Mouse (Mus musculus) lung, embryonic 14.5 days (tissue): Measurements from ENCODE around the gene Tctn1. TPM values are rescaled to one million over a fixed set of nuclear protein-coding genes. Genes with fewer than 3 reads are reported as not detected.
"Not testable (repeated sequence)": the region's sequence is repeated elsewhere in the genome, so short reads cannot be mapped to it uniquely, and the experiment has no call there.

Experiments used
- ATAC-seq: fragments of 200-750 bp; cut with Nextera tagmentation; 2 replicates; pipeline ENCODE4 v1.8.0; 2017; ENCODE audit warnings: mild to moderate bottlenecking, moderate TSS enrichment, moderate library complexity; ENCODE audit not compliant: insufficient read depth
- DNase-seq: peaks from one replicate; pipeline ENCODE4 v3.0.0-alpha.2; 2015
- H3K27ac ChIP-seq: fragments of 300-500 bp; sonication (generic); 2 replicates; pipeline ENCODE4 v1.5.1; 2014; ENCODE audit warnings: low read depth, mild to moderate bottlenecking, moderate library complexity
- H3K27me3 ChIP-seq: fragments of 300-500 bp; sonication (generic); 2 replicates; pipeline ENCODE4 v1.6.1; 2014; ENCODE audit warnings: low read length, control low read depth; ENCODE audit not compliant: insufficient read depth
- H3K36me3 ChIP-seq: fragments of 300-500 bp; sonication (generic); 2 replicates; pipeline ENCODE4 v1.6.1; 2014; ENCODE audit warnings: control low read depth; ENCODE audit not compliant: insufficient read depth
- H3K4me1 ChIP-seq: fragments of 300-500 bp; sonication (generic); 2 replicates; pipeline ENCODE4 v1.6.1; 2014; ENCODE audit warnings: antibody characterized with exemption, control low read depth; ENCODE audit not compliant: insufficient read depth
- H3K4me2 ChIP-seq: fragments of 300-500 bp; sonication (generic); 2 replicates; pipeline ENCODE4 v1.6.1; 2014; ENCODE audit warnings: mild to moderate bottlenecking
- H3K4me3 ChIP-seq: fragments of 300-500 bp; sonication (generic); 2 replicates; pipeline ENCODE4 v1.5.1; 2014; ENCODE audit warnings: low read depth, low read length
- H3K9ac ChIP-seq: fragments of 300-500 bp; sonication (generic); 2 replicates; pipeline ENCODE4 v1.6.1; 2014
- H3K9me3 ChIP-seq: fragments of 300-500 bp; sonication (generic); 2 replicates; pipeline ENCODE4 v1.6.1; 2016; ENCODE audit warnings: low read depth, low read length, control low read depth
- CTCF ChIP-seq: IDR thresholded peaks from 2 replicates; pipeline ENCODE4 v1.5.1; 2016; ENCODE audit warnings: antibody characterized with exemption, low read depth
- WGBS: fragments of 180-500 bp; shearing (Covaris S2); extraction: QIAGEN DNeasy Blood & Tissue Kit; methylation state at CpG from one replicate; pipeline ENCODE4 v1.1.7; 2014; 5-methylcytosine and 5-hydroxymethylcytosine counted together
- polyA plus RNA-seq: library from polyadenylated mRNA; unstranded; fragments of >200 nt; fragmentation: Nextera tagmentation; extraction: Ambion mirVana; gene quantifications from 2 replicates; pipeline ENCODE4 v1.2.1, GENCODE M21; 2014

Gene Tctn1
- polyA plus RNA-seq, 1 experiment from 2014 or later, result 5.7 TPM

- no peaks in the 10 kb centered on the region for H3K4me1 ChIP-seq
- WGBS, result 79% methylated on average over 7 of the region's 7 CpGs
- no peaks in the 10 kb centered on the region for H3K36me3 ChIP-seq
- ATAC-seq (no peak), DNase-seq (no peak)
- TF ChIP-seq CTCF, result no peak
- no peak overlapping the region for H3K27ac ChIP-seq
- no peak overlapping the region for H3K9ac ChIP-seq
- H3K4me2 ChIP-seq, result no peak overlapping the region
- H3K27me3 ChIP-seq, result no peaks in the 10 kb centered on the region
- H3K9me3 ChIP-seq, result no peaks in the 10 kb centered on the region
- H3K4me3 ChIP-seq, result no peak overlapping the region
Measured at GRCm38 (mm10) chr5:122218928-122219327, 45.3 kb downstream of the Tctn1 start.

- Histone ChIP-seq H3K4me2 (no peak overlapping the region), H3K9ac (no peak overlapping the region), H3K36me3 (no peaks in the 10 kb centered on the region), H3K4me1 (no peaks in the 10 kb centered on the region), H3K9me3 (no peaks in the 10 kb centered on the region), H3K27me3 (no peaks in the 10 kb centered on the region), H3K4me3 (no peak overlapping the region), H3K27ac (no peak overlapping the region)
- TF ChIP-seq CTCF, result no peak
- no peak for ATAC-seq
- DNase-seq, result no peak
- 76% methylated on average over 12 of the region's 12 CpGs for WGBS
Measured at GRCm38 (mm10) chr5:122218109-122218905, 46.0 kb downstream of the Tctn1 start.

- no peak for ATAC-seq
- H3K27ac ChIP-seq, result no peak overlapping the region
- no peaks in the 10 kb centered on the region for H3K9me3 ChIP-seq
- no peak for DNase-seq
- TF ChIP-seq CTCF, result no peak
- H3K27me3 ChIP-seq, result no peaks in the 10 kb centered on the region
- H3K36me3 ChIP-seq, result no peaks in the 10 kb centered on the region
- no peaks in the 10 kb centered on the region for H3K4me1 ChIP-seq
- H3K4me3 ChIP-seq, result no peak overlapping the region
- H3K4me2 ChIP-seq, result no peak overlapping the region
- no peak overlapping the region for H3K9ac ChIP-seq
- WGBS, result 88% methylated on average over 6 of the region's 6 CpGs
Measured at GRCm38 (mm10) chr5:122217636-122218035, 46.6 kb downstream of the Tctn1 start.

GRCm38 (mm10) chr5:122213861-122214260 lies 50.4 kb downstream of the Tctn1 start:
- Histone ChIP-seq H3K36me3 (no peaks in the 10 kb centered on the region), H3K9ac (no peak overlapping the region), H3K4me2 (no peak overlapping the region), H3K9me3 (no peaks in the 10 kb centered on the region), H3K4me3 (no peak overlapping the region), H3K27ac (no peak overlapping the region), H3K4me1 (peaks cover 6% of the 10 kb centered on the region; the same call in 1 of the 2 replicates), H3K27me3 (no peaks in the 10 kb centered on the region)
- ATAC-seq, result no peak
- WGBS, result 92% methylated on average over 6 of the region's 6 CpGs
- TF ChIP-seq CTCF, result no peak
- no peak for DNase-seq

- peak; percentile 12; the same call in 1 of the 2 replicates for TF ChIP-seq CTCF
- WGBS, result 97% methylated on average over 1 of the region's 1 CpGs
- H3K4me2 ChIP-seq, DNase-seq, H3K36me3 ChIP-seq, H3K9ac ChIP-seq, H3K4me3 ChIP-seq, H3K27ac ChIP-seq, H3K4me1 ChIP-seq, H3K9me3 ChIP-seq, H3K27me3 ChIP-seq, ATAC-seq: not testable (repeated sequence)
Measured at GRCm38 (mm10) chr5:122212820-122213219, 51.4 kb downstream of the Tctn1 start.

- 79% methylated on average over 8 of the region's 8 CpGs for WGBS
- ATAC-seq (no peak), DNase-seq (no peak)
- no peak overlapping the region for H3K9ac ChIP-seq
- H3K27ac ChIP-seq, result no peak overlapping the region
- no peaks in the 10 kb centered on the region for H3K9me3 ChIP-seq
- H3K27me3 ChIP-seq, result no peaks in the 10 kb centered on the region
- no peak for TF ChIP-seq CTCF
- H3K4me2 ChIP-seq, result no peak overlapping the region
- no peaks in the 10 kb centered on the region for H3K36me3 ChIP-seq
- H3K4me3 ChIP-seq, result no peak overlapping the region
- H3K4me1 ChIP-seq, result peaks cover 6% of the 10 kb centered on the region; the same call in 1 of the 2 replicates
Measured at GRCm38 (mm10) chr5:122212125-122212524, 52.1 kb downstream of the Tctn1 start.

GRCm38 (mm10) chr5:122210890-122211289 lies 53.4 kb downstream of the Tctn1 start:
- Histone ChIP-seq H3K36me3 (no peaks in the 10 kb centered on the region), H3K27me3 (no peaks in the 10 kb centered on the region), H3K9ac (peak overlapping the region; percentile 9; the same call in 1 of the 2 replicates), H3K9me3 (no peaks in the 10 kb centered on the region), H3K27ac (no peak overlapping the region), H3K4me2 (no peak overlapping the region), H3K4me3 (no peak overlapping the region), H3K4me1 (peaks cover 6% of the 10 kb centered on the region; the same call in 1 of the 2 replicates)
- WGBS, result 86% methylated on average over 8 of the region's 8 CpGs
- ATAC-seq (no peak), DNase-seq (no peak)
- TF ChIP-seq CTCF, result no peak
